In the genomic region with DNA sequence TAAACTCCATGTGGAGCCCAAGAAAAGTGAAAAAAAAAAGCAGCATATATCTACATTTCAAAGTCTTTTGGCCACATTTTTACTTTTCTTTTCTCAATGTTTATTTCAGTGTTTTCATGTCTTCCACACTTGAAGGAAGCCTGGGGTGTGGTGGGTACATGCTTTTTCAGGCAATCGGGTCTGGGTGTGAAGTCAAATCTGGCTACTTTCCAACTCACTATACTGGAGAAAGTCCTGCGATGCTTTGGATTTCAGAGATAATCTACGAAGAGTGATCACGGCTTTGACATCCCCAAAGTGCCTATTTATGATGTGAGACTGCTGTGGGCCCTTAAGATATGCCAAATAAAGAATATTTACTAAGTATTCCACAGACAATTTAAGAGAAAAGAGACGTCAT, we compare ENCODE assay signal across 20 mouse cellular contexts. TPM values are rescaled to one million over a fixed set of nuclear protein-coding genes. Genes with fewer than 3 reads are reported as not detected.
"Had no signal": no experiment of that assay in that cellular context is flagged by ENCODE, and none has a peak within 500 bp of the region (broad histone marks: within the 10 kb centered on the region; RNA-seq: fewer than 3 reads in every experiment).

No protein-coding gene starts in this region.

- H3K27ac ChIP-seq: liver, embryonic 12.5 days; liver, embryonic 14.5 days; midbrain, embryonic 10.5 days; neural tube, embryonic 13.5 days; neural tube, embryonic 15.5 days had no signal

- H3K9ac ChIP-seq: liver, embryonic 12.5 days; liver, embryonic 14.5 days; neural tube, embryonic 13.5 days; neural tube, embryonic 15.5 days had no signal

- H3K4me1 ChIP-seq: midbrain, embryonic 10.5 days; neural tube, embryonic 13.5 days; neural tube, embryonic 15.5 days had no signal

- H3K9me3 ChIP-seq: liver, embryonic 12.5 days; midbrain, embryonic 10.5 days; neural tube, embryonic 13.5 days; neural tube, embryonic 15.5 days had no signal

- H3K4me2 ChIP-seq: liver, embryonic 12.5 days; neural tube, embryonic 13.5 days; neural tube, embryonic 15.5 days had no signal

- ATAC-seq: liver, embryonic 12.5 days; lung, postnatal 0 days; midbrain, embryonic 16.5 days had no signal

- H3K36me3 ChIP-seq: liver, embryonic 12.5 days; midbrain, embryonic 10.5 days; neural tube, embryonic 13.5 days; neural tube, embryonic 15.5 days had no signal

- DNase-seq: lung, adult 18-20 months; lung, postnatal 4 days; midbrain, embryonic 14.5 days; retina, postnatal 1 day; right cerebral cortex, adult 18-20 months; right cerebral cortex, postnatal 25 days; right cerebral cortex, postnatal 4 days; spleen, adult 18-20 months; thymus, adult 18-20 months; thymus, postnatal 14 days; thymus, postnatal 36 days had no signal

- H3K4me3 ChIP-seq: liver, embryonic 12.5 days; midbrain, embryonic 10.5 days; myocyte; neural tube, embryonic 13.5 days; neural tube, embryonic 15.5 days had no signal

- H3K27me3 ChIP-seq: liver, embryonic 12.5 days; neural tube, embryonic 13.5 days; neural tube, embryonic 15.5 days had no signal

RNA-seq across cellular contexts. Expression of gene Filip1, which starts 57.7 kb away (rescaled TPM):
- total RNA-seq: megakaryocyte-erythroid progenitor cell, adult 5-6 weeks had no signal
